Mouse (Mus musculus) T-cell, adult 2 months (primary cell): ENCODE results near the gene Scnn1g.

ENCODE experiments used
- DNase-seq: peaks from one replicate; pipeline ENCODE4 v3.0.0; 2022; ENCODE audit warnings: low spot score

The Scnn1g gene

GRCm38 (mm10) chr7:121778553-121778952 is 44.3 kb downstream of the Scnn1g start:
- no peak for DNase-seq

GRCm38 (mm10) chr7:121778980-121779379 is 44.7 kb downstream of the Scnn1g start:
- DNase-seq = no peak

- DNase-seq = no peak
Observed at GRCm38 (mm10) chr7:121779409-121779808, 45.1 kb downstream of the Scnn1g start.

- DNase-seq = no peak
Observed at GRCm38 (mm10) chr7:121782188-121782909, 48.1 kb downstream of the Scnn1g start.

- DNase-seq = no peak
Observed at GRCm38 (mm10) chr7:121785651-121786228, 51.5 kb downstream of the Scnn1g start.

GRCm38 (mm10) chr7:121797781-121798180 is 63.5 kb downstream of the Scnn1g start:
- no peak for DNase-seq

GRCm38 (mm10) chr7:121802471-121802870 is 68.2 kb downstream of the Scnn1g start:
- DNase-seq = no peak

GRCm38 (mm10) chr7:121803011-121803410 is 68.7 kb downstream of the Scnn1g start:
- DNase-seq = no peak

- DNase-seq = no peak
Observed at GRCm38 (mm10) chr7:121805811-121806496, 71.7 kb downstream of the Scnn1g start.

GRCm38 (mm10) chr7:121807726-121808580 is 73.7 kb downstream of the Scnn1g start:
- DNase-seq = no peak
